Mouse (Mus musculus) T-helper 17 cell (primary cell): Measurements from ENCODE around the gene Elobl.

Source experiments
- in situ Hi-C, 2 experiments: fragments of 300-600 bp; cut with MboI, MseI; formaldehyde crosslinking; loops; 1 replicate in 1 of 2; 2 replicates in 1 of 2; pipeline ENCODE4 v1.15.1; 2025; ENCODE audit warnings: high pct_unique_total_duplicates in 2 of 2

The Elobl gene

GRCm38 (mm10) chr11:88966881-88967361 lies at the start of gene Elobl:
Gene Elobl, minus strand, starts transcription at chr11:88966931.
- in situ Hi-C loops: no loop called here

GRCm38 (mm10) chr11:89012241-89012640 lies 45.5 kb upstream of the Elobl start:
- in situ Hi-C loops: no loop called here

GRCm38 (mm10) chr11:89009496-89009895 lies 42.8 kb upstream of the Elobl start:
- in situ Hi-C loops: loop anchor here (10.0 kb wide), 2 partner anchors 295 to 1245 kb away; partner anchors contain the start of gene Nog (in 1 of the 2)

GRCm38 (mm10) chr11:89009066-89009465 lies 42.3 kb upstream of the Elobl start:
- in situ Hi-C loops: loop anchor here (10.0 kb wide), 2 partner anchors 296 to 1246 kb away; partner anchors contain the start of gene Nog (in 1 of the 2)

GRCm38 (mm10) chr11:89007582-89007981 lies 40.9 kb upstream of the Elobl start:
- in situ Hi-C loops: loop anchor here (10.0 kb wide), 2 partner anchors 297 to 1247 kb away; partner anchors contain the start of gene Nog (in 1 of the 2)

GRCm38 (mm10) chr11:89006404-89006803 lies 39.7 kb upstream of the Elobl start:
- in situ Hi-C loops: loop anchor here (10.0 kb wide), 2 partner anchors 298 to 1248 kb away; partner anchors contain the start of gene Nog (in 1 of the 2)

GRCm38 (mm10) chr11:89005473-89005872 lies 38.7 kb upstream of the Elobl start:
- in situ Hi-C loops: loop anchor here (10.0 kb wide), 2 partner anchors 299 to 1249 kb away; partner anchors contain the start of gene Nog (in 1 of the 2)

GRCm38 (mm10) chr11:89003726-89004125 lies 37.0 kb upstream of the Elobl start:
- in situ Hi-C loops: loop anchor here (10.0 kb wide), 2 partner anchors 301 to 1251 kb away; partner anchors contain the start of gene Nog (in 1 of the 2)

- in situ Hi-C loops: loop anchor here (10.0 kb wide), 2 partner anchors 302 to 1252 kb away; partner anchors contain the start of gene Nog (in 1 of the 2)
Observed at GRCm38 (mm10) chr11:89003078-89003477, 36.3 kb upstream of the Elobl start.

- in situ Hi-C loops: loop anchor here (10.0 kb wide), 2 partner anchors 302 to 1252 kb away; partner anchors contain the start of gene Nog (in 1 of the 2)
Observed at GRCm38 (mm10) chr11:89002621-89003020, 35.9 kb upstream of the Elobl start.

GRCm38 (mm10) chr11:89002068-89002467 lies 35.3 kb upstream of the Elobl start:
- in situ Hi-C loops: loop anchor here (10.0 kb wide), 2 partner anchors 303 to 1253 kb away; partner anchors contain the start of gene Nog (in 1 of the 2)

- in situ Hi-C loops: loop anchor here (10.0 kb wide), 2 partner anchors 303 to 1253 kb away; partner anchors contain the start of gene Nog (in 1 of the 2)
Observed at GRCm38 (mm10) chr11:89001569-89001968, 34.8 kb upstream of the Elobl start.

GRCm38 (mm10) chr11:89000527-89000819 lies 33.7 kb upstream of the Elobl start:
- in situ Hi-C loops: loop anchor here (10.0 kb wide), 2 partner anchors 304 to 1254 kb away; partner anchors contain the start of gene Nog (in 1 of the 2)

- in situ Hi-C loops: loop anchor here (5.0 to 10.0 kb wide), 3 partner anchors 37 to 1255 kb away; partner anchors contain the start of gene Nog (in 1 of the 2)
Observed at GRCm38 (mm10) chr11:88999723-89000526, 33.2 kb upstream of the Elobl start.

GRCm38 (mm10) chr11:88998974-88999722 lies 32.4 kb upstream of the Elobl start, which contains the start of gene Trim25:
Gene Trim25, plus strand, starts transcription at chr11:88999376.
- in situ Hi-C loops: loop anchor here in 1 of 2 experiments (5.0 kb wide), 1 partner anchor 38 kb away; no protein-coding TSS in a partner anchor

GRCm38 (mm10) chr11:88998406-88998805 lies 31.7 kb upstream of the Elobl start:
- in situ Hi-C loops: loop anchor here in 1 of 2 experiments (5.0 kb wide), 1 partner anchor 39 kb away; no protein-coding TSS in a partner anchor

- in situ Hi-C loops: loop anchor here in 1 of 2 experiments (5.0 kb wide), 1 partner anchor 40 kb away; no protein-coding TSS in a partner anchor
Observed at GRCm38 (mm10) chr11:88997343-88997742, 30.6 kb upstream of the Elobl start.

- in situ Hi-C loops: loop anchor here in 1 of 2 experiments (5.0 kb wide), 1 partner anchor 41 kb away; no protein-coding TSS in a partner anchor
Observed at GRCm38 (mm10) chr11:88996427-88996826, 29.7 kb upstream of the Elobl start.

- in situ Hi-C loops: loop anchor here in 1 of 2 experiments (5.0 kb wide), 1 partner anchor 42 kb away; no protein-coding TSS in a partner anchor
Observed at GRCm38 (mm10) chr11:88995616-88996015, 28.9 kb upstream of the Elobl start.

GRCm38 (mm10) chr11:88994492-88994891 lies 27.8 kb upstream of the Elobl start:
- in situ Hi-C loops: loop anchor here in 1 of 2 experiments (5.0 kb wide), 2 partner anchors 43 to 68 kb away; no protein-coding TSS in a partner anchor
